Mouse (Mus musculus): ENCODE measurements at regions not wholly inside any gene's neighbourhood (a gene's known extent, or its start where the extent isn't known, plus 50 kb on each side); places are given as distances from the start of the nearest gene placed in this dataset.

GRCm38 (mm10) chr15:60762071-60762470 is 91.5 kb downstream of the Fam84b start:
- no peak for DNase-seq

GRCm38 (mm10) chr15:60760015-60760437 is 93.6 kb downstream of the Fam84b start:
- peak; percentile 77 for DNase-seq

- DNase-seq: no peak
Measured at GRCm38 (mm10) chr15:60754246-60754645, 99.3 kb downstream of the Fam84b start.

- no peak for DNase-seq
Measured at GRCm38 (mm10) chr15:60739598-60739997, 114.0 kb downstream of the Fam84b start.

GRCm38 (mm10) chr15:60738258-60738657 is 115.3 kb downstream of the Fam84b start:
- DNase-seq: no peak

GRCm38 (mm10) chr15:60732416-60732815 is 121.2 kb downstream of the Fam84b start:
- no peak for DNase-seq

- no peak for DNase-seq
Measured at GRCm38 (mm10) chr15:60728754-60729153, 124.8 kb downstream of the Fam84b start.

DNA sequence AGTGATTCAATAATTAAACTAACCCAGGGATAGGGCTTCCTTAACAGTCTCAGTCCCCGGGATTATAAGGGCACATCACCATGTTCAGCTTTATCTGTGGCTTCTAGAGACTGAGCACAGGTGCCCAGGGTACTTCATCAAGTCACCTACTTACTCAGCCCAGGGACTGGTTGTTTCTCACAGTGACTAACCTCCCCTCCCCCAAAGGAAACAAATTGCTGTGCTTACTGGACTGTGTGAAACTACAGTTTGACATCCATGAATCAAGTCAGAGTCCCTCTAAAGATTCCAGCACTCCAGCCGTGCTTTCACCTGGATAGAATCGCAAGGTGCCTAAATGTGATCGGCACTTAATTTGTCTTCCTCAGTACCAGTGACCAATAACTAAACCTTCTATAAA is 125.2 kb downstream of the Fam84b start:
- DNase-seq: no peak

- DNase-seq: no peak
Measured at GRCm38 (mm10) chr15:60719332-60719731, 134.2 kb downstream of the Fam84b start.

DNA sequence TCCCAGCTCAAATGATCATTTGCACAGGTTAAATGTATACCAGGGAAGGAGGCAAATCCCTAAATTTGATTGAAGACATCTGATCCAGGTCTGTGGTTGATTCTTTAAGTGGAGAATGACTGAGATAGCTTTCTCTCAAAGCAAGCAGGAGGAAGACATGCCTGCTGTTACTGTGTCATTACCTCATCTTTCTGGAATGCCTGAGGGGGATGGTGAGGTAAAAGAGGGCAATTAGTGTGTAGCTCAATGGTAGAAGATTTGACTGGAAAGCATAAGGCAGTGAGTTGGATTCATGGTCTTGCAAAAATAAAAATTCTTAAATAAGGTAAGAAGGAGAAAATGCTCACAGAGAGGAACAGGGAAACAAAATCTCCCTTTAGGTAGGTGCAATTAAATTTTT is 144.9 kb downstream of the Fam84b start:
- DNase-seq: no peak

DNA sequence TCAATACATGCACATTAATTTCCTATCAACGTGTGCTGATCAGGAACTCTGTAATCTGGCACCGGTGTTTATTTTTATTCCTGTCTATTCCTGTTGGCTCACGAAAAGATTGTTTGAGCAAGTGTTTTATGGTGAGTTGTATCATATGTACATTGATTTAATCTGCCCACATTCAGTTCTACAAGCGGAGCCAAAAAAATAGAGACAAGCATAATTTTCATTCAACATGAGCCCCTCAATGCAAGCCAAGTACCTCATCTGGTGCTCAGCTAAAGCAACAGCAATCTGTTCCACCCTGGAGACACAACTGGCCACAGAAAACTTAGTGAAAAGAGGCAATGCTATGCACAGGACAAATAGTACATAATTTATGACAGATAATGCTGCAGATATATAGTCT is 147.6 kb downstream of the Fam84b start:
- no peak for DNase-seq

DNA sequence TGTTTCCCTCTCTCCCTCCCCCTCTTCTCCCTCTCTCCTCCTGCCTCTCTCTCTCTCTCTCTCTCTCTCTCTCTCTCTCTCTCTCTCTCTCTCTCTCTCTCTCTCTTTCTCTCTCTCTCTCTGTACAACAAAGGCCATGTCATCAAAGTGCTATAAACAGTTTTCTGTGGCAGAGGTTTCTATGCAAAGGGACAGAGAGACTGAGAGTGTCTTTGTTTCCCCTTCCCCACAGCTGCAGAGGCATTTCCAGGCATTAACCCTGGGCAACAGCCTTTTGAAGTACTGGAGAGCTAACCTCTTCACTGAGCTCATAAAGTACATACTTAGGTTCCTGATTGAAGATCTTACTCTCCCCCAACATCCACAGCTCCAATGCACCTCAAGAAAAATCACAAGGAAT is 152.3 kb downstream of the Fam84b start:
- no peak for DNase-seq

DNA sequence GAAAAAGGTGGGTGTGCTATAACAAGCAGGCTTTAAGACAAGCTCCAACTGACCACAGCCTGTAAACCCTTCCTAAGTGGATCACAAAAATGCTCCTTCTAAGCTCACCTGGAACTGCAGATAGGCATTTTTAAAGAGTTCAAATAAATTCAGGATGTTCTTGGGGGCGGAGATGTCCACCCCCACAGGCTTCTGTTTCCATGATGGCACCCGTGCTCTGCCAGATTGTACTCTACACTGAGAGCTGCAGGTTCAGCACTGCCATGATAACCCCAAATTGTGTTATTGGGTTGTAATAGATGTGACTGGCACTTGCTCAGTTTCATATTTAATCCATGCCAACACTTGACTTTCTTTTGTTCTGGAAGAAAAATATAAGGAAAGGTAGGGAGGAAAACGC is 158.8 kb downstream of the Fam84b start:
- DNase-seq: no peak

DNA sequence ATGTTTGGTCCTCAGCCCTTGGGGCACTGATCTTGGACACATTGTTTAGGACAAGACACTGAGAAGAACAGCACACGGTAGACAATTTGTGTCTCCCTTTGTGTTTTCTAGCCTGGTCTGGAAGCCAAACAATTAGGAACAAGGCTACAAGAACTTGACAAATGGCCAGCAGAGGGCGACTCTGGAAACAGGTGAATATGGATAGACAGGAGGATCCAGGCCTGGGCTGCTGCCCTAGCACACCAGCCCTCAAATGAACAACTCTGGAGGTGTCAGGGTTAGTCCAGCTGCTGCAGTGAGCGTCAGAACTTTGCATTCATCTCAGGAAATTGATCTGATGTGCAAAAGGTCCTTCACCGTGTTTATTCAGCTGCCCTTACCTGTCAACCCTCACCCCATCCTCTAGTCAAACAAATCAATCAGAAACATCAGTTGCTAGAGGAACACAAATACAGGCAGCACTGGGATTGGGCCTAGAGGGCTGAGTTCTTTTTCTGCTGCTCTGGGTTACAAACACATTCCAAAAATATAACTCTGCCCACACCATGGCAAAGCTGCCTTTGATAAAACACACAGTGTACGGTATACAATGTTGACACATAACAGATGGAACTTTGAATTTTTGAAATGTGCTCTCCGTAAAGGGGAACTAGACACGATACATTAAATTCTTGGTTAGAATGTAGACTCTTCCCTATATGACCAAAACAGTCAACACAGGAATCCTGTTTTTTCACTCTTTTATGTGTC is 159.7 kb downstream of the Fam84b start:
- DNase-seq: peak; percentile 51

GRCm38 (mm10) chr15:60692718-60693597 is 160.6 kb downstream of the Fam84b start:
- DNase-seq: no peak

DNA sequence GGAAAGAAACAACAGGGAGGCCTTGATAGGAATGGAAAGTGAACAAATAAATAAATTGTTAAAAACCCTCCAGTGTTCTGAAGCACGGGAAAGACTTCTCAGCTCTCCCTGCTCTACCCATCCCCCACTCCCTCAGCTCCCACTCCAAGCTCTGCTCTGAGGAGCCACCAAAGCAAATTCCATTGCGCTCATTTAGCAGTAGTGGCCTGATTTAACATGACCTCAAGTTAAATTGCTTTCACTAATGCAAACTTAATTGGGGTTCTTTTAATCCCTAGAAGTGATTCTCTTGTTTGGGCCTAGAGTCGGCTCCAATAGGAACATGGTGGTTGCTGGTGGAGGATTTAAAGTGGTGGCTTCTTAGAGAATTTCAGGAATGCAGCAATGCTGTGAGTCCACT is 161.4 kb downstream of the Fam84b start:
- no peak for DNase-seq

GRCm38 (mm10) chr15:60677397-60677796 is 176.2 kb downstream of the Fam84b start:
- DNase-seq: no peak

- no peak for DNase-seq
Measured at GRCm38 (mm10) chr15:60657572-60657971, 196.0 kb downstream of the Fam84b start.

DNA sequence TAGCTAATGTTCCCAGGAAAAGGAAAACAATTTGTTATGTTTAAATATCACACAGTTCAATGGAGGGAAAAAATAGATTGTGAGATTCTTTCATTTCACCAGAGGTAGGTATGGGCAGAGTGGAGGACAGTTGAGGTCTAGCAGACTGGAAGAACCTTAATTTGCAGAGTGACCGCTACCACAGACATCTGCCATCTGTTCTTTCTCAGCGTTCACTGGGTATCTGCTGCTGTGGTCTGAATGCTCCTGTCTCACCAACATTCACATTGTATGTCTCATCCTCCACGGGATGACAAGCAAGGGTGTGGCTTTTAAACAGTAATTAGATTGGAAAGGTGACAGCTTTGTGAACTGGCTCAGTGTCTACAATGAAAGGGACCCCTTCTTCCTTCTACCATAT is 198.5 kb downstream of the Fam84b start:
- no peak for DNase-seq

GRCm38 (mm10) chr15:60649252-60649651 is 204.3 kb downstream of the Fam84b start:
- DNase-seq: no peak

GRCm38 (mm10) chr15:60641770-60642169 is 211.8 kb downstream of the Fam84b start:
- DNase-seq: no peak

DNA sequence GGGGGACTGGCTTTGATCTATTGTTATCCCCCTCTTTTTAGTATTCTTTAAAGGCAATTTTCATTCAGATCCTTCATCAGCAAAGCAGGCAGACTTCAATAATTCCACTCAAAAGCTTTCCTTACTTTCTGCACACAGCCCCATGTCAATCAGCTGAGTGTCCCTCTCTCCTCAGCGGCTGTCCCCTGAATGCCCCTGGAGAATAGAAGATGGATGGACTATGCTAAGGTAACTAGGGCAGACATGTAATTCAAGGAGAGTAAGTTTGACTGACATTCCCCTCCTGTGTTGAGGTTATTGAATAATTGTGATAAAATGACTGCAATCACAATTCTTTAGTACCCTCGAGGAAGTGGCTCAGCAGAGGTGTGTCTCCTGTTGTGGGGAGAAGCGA is 220.1 kb downstream of the Fam84b start:
- DNase-seq: no peak

GRCm38 (mm10) chr15:60632789-60633456 is 220.7 kb downstream of the Fam84b start:
- no peak for DNase-seq
